Mouse (Mus musculus) left cerebral cortex, adult 6 months (tissue): ENCODE results near the gene Olfr679. TPM values are rescaled to one million over a fixed set of nuclear protein-coding genes. Genes with fewer than 3 reads are reported as not detected.

Experiments used
- long read RNA-seq, 2 experiments: library from polyadenylated mRNA; unstranded; transcript quantifications; one replicate each; pipeline ENCODE4 v2.0.0; 2019 to 2020
- polyA plus RNA-seq: library from polyadenylated mRNA; unstranded; fragments of <200 nt; fragmentation: Nextera tagmentation; gene quantifications from 2 replicates; pipeline ENCODE4 v1.2.3, GENCODE M21; 2021

Olfr679 gene
- polyA plus RNA-seq: not detected in 2 replicates
- long read RNA-seq, experiment 1: 0 reads
- long read RNA-seq, experiment 2: 0 reads

GRCm38 (mm10) chr7:105080905-105081304 lies at the start of gene Olfr679:
Gene Olfr679, plus strand, starts transcription at chr7:105081205.

GRCm38 (mm10) chr7:105032398-105032797 lies 48.6 kb upstream of the Olfr679 start, which contains the start of gene Olfr676:
Gene Olfr676, plus strand, starts transcription at chr7:105032698.

GRCm38 (mm10) chr7:105064175-105064574 lies 16.8 kb upstream of the Olfr679 start, which contains the start of gene Olfr678:
Gene Olfr678, plus strand, starts transcription at chr7:105064475.

GRCm38 (mm10) chr7:105092717-105093116 lies 11.7 kb downstream of the Olfr679 start, which contains the start of gene Olfr680-ps1:
Gene Olfr680-ps1, minus strand, starts transcription at chr7:105092817.

GRCm38 (mm10) chr7:105116536-105116935 lies 35.5 kb downstream of the Olfr679 start, which contains the start of gene Olfr681:
Gene Olfr681, plus strand, starts transcription at chr7:105116836.

Other genes with a start within 250 kb of the Olfr679 start
- gene Usp17lb, start 238.6 kb upstream of the Olfr679 start, polyA plus RNA-seq: not detected in 2 replicates
- gene Usp17la, start 224.2 kb upstream of the Olfr679 start, polyA plus RNA-seq: not detected in 2 replicates
- gene Olfr665, start 203.2 kb upstream of the Olfr679 start, polyA plus RNA-seq: not detected in 2 replicates
- gene Olfr666, start 185.3 kb upstream of the Olfr679 start, polyA plus RNA-seq: not detected in 2 replicates
- not detected in 2 replicates for gene Olfr667, start 159.7 kb upstream of the Olfr679 start, polyA plus RNA-seq
- not detected in 2 replicates for gene Olfr668, start 153.1 kb upstream of the Olfr679 start, polyA plus RNA-seq
- gene Olfr669, start 147.0 kb upstream of the Olfr679 start, polyA plus RNA-seq: not detected in 2 replicates
- not detected in 2 replicates for gene Olfr670, start 118.6 kb upstream of the Olfr679 start, polyA plus RNA-seq
- not detected in 2 replicates for gene Olfr671, start 102.1 kb upstream of the Olfr679 start, polyA plus RNA-seq
- not detected in 2 replicates for gene Olfr672, start 79.2 kb upstream of the Olfr679 start, polyA plus RNA-seq
- gene Olfr675, start 52.7 kb upstream of the Olfr679 start, polyA plus RNA-seq: not detected in 2 replicates
- not detected in 2 replicates for gene Olfr676, start 48.5 kb upstream of the Olfr679 start, polyA plus RNA-seq
- not detected in 2 replicates for gene Olfr677, start 29.8 kb upstream of the Olfr679 start, polyA plus RNA-seq
- not detected in 2 replicates for gene Olfr678, start 16.7 kb upstream of the Olfr679 start, polyA plus RNA-seq
- not detected in 2 replicates for gene Olfr680-ps1, start 11.6 kb downstream of the Olfr679 start, polyA plus RNA-seq
- gene Olfr681, start 35.6 kb downstream of the Olfr679 start, polyA plus RNA-seq: not detected in 2 replicates
- gene Olfr683, start 65.8 kb downstream of the Olfr679 start, polyA plus RNA-seq: not detected in 2 replicates
- not detected in 2 replicates for gene Olfr684, start 82.4 kb downstream of the Olfr679 start, polyA plus RNA-seq
- not detected in 2 replicates for gene Olfr685, start 104.8 kb downstream of the Olfr679 start, polyA plus RNA-seq
- gene Olfr686, start 126.3 kb downstream of the Olfr679 start, polyA plus RNA-seq: not detected in 2 replicates
- gene Olfr688, start 206.9 kb downstream of the Olfr679 start, polyA plus RNA-seq: not detected in 2 replicates
- not detected in 2 replicates for gene Olfr689, start 230.0 kb downstream of the Olfr679 start, polyA plus RNA-seq